Mouse (Mus musculus) liver, embryonic 14.5 days (tissue): ENCODE measurements around the gene Ccdc191. TPM values are rescaled to one million over a fixed set of nuclear protein-coding genes. Genes with fewer than 3 reads are reported as not detected.

Experiments used
- ATAC-seq: fragments of 200-750 bp; cut with Nextera tagmentation; 2 replicates; pipeline ENCODE4 v1.8.0; 2017; ENCODE audit warnings: moderate number of reproducible peaks, mild to moderate bottlenecking, moderate library complexity; ENCODE audit not compliant: insufficient read depth
- DNase-seq, 3 experiments: peaks; one replicate each; pipeline ENCODE4 v3.0.0-alpha.2; 2012 to 2013; ENCODE audit warnings: low read depth in 3 of 3, low spot score in 3 of 3
- H3K27ac ChIP-seq: fragments of 300-500 bp; sonication (generic); 2 replicates; pipeline ENCODE4 v1.5.1; 2014; ENCODE audit warnings: moderate library complexity, mild to moderate bottlenecking, control low read depth, inconsistent platforms
- H3K27me3 ChIP-seq: fragments of 300-500 bp; sonication (generic); 2 replicates; pipeline ENCODE4 v1.6.1; 2014; ENCODE audit warnings: mild to moderate bottlenecking, low read length, moderate library complexity; ENCODE audit not compliant: control insufficient read depth, insufficient read depth
- H3K36me3 ChIP-seq: fragments of 300-500 bp; sonication (generic); replicated peaks from 2 replicates; pipeline ENCODE4 v1.6.1; 2014; ENCODE audit warnings: low read depth; ENCODE audit not compliant: control insufficient read depth, insufficient read depth
- H3K4me1 ChIP-seq, 2 experiments: fragments of 200-500 bp in 1 of 2; fragments of 300-500 bp in 1 of 2; sonication (generic) in 1 of 2; replicated peaks; 2 replicates each; pipeline ENCODE4 v1.6.1; 2012 to 2014; ENCODE audit warnings: antibody characterized with exemption in 1 of 2, inconsistent platforms in 1 of 2, low read length in 1 of 2; ENCODE audit not compliant: control insufficient read depth in 2 of 2, insufficient read depth in 2 of 2
- H3K4me2 ChIP-seq: fragments of 300-500 bp; sonication (generic); 2 replicates; pipeline ENCODE4 v1.6.1; 2014; ENCODE audit warnings: low read depth, mild to moderate bottlenecking, control low read depth, moderate library complexity
- H3K4me3 ChIP-seq, 2 experiments: fragments of 200-500 bp in 1 of 2; fragments of 300-500 bp in 1 of 2; sonication (generic) in 1 of 2; 2 replicates each; pipeline ENCODE4 v1.5.1; 2012 to 2014; ENCODE audit warnings: low read depth in 2 of 2, low read length in 2 of 2, mild to moderate bottlenecking in 2 of 2, control low read depth in 1 of 2, inconsistent platforms in 1 of 2, moderate library complexity in 1 of 2; ENCODE audit not compliant: insufficient read depth in 1 of 2
- H3K9ac ChIP-seq: fragments of 300-500 bp; sonication (generic); replicated peaks from 2 replicates; pipeline ENCODE4 v1.6.1; 2014; ENCODE audit warnings: mild to moderate bottlenecking, control low read depth, moderate library complexity
- H3K9me3 ChIP-seq: fragments of 300-500 bp; sonication (generic); 2 replicates; pipeline ENCODE4 v1.6.1; 2016; ENCODE audit warnings: low read length, mixed read lengths; ENCODE audit not compliant: control insufficient read depth
- CTCF ChIP-seq: IDR thresholded peaks from 2 replicates; pipeline ENCODE4 v1.5.1; 2016; ENCODE audit warnings: antibody characterized with exemption, low read depth, control low read depth
- EP300 ChIP-seq: IDR thresholded peaks from 2 replicates; pipeline ENCODE4 v1.6.1; 2016; ENCODE audit warnings: antibody characterized with exemption, low read depth
- WGBS: fragments of 180-500 bp; shearing (Covaris S2); extraction: QIAGEN DNeasy Blood & Tissue Kit; methylation state at CpG from one replicate; pipeline ENCODE4 v1.1.7; 2014; ENCODE audit not compliant: insufficient replicate concordance; 5-methylcytosine and 5-hydroxymethylcytosine counted together
- polyA plus RNA-seq, 2 experiments: library from polyadenylated mRNA; depleted of rRNA in 1 of 2; stranded (reverse) in 1 of 2; unstranded in 1 of 2; fragments of >200 nt; fragmentation: Nextera tagmentation in 1 of 2; extraction: Ambion mirVana in 1 of 2; gene quantifications; 2 replicates each; pipeline versions ENCODE4 v1.2.1 to v1.2.3; 2012 to 2014

Gene Ccdc191
- polyA plus RNA-seq, 2 experiments: 0.92 to 1.8 TPM

GRCm38 (mm10) chr16:43963780-43964179, 74.2 kb downstream of the Ccdc191 start:
- Histone ChIP-seq H3K27ac (no peak overlapping the region), H3K4me1 (no peaks in the 10 kb centered on the region), H3K9ac (no peak overlapping the region), H3K36me3 (no peaks in the 10 kb centered on the region), H3K4me2 (no peak overlapping the region), H3K4me3 (no peak overlapping the region), H3K27me3 (no peaks in the 10 kb centered on the region), H3K9me3 (no peaks in the 10 kb centered on the region)
- WGBS: 68% methylated on average over 3 of the region's 3 CpGs
- TF ChIP-seq EP300 (no peak), CTCF (no peak)
- ATAC-seq (no peak), DNase-seq (no peak)

GRCm38 (mm10) chr16:43965781-43966389, 76.3 kb downstream of the Ccdc191 start:
- TF ChIP-seq CTCF (no peak), EP300 (no peak)
- H3K9me3 ChIP-seq: no peaks in the 10 kb centered on the region
- DNase-seq (no peak), ATAC-seq (no peak)
- no peak overlapping the region for H3K4me2 ChIP-seq
- H3K27ac ChIP-seq: no peak overlapping the region
- no peaks in the 10 kb centered on the region for H3K4me1 ChIP-seq
- no peak overlapping the region for H3K4me3 ChIP-seq
- no peaks in the 10 kb centered on the region for H3K27me3 ChIP-seq
- no peak overlapping the region for H3K9ac ChIP-seq
- H3K36me3 ChIP-seq: no peaks in the 10 kb centered on the region
- WGBS: 73% methylated on average over 13 of the region's 13 CpGs

GRCm38 (mm10) chr16:43970426-43970825, 80.8 kb downstream of the Ccdc191 start:
- no peak overlapping the region for H3K4me3 ChIP-seq
- H3K9me3 ChIP-seq: no peaks in the 10 kb centered on the region
- H3K36me3 ChIP-seq: no peaks in the 10 kb centered on the region
- WGBS: 54% methylated on average over 3 of the region's 3 CpGs
- no peak for TF ChIP-seq CTCF
- no peak for TF ChIP-seq EP300
- H3K4me2 ChIP-seq: no peak overlapping the region
- no peak for ATAC-seq
- H3K4me1 ChIP-seq: no peaks in the 10 kb centered on the region
- DNase-seq: no peak
- H3K27ac ChIP-seq: no peak overlapping the region
- H3K9ac ChIP-seq: no peak overlapping the region
- no peaks in the 10 kb centered on the region for H3K27me3 ChIP-seq

- no peaks in the 10 kb centered on the region for H3K27me3 ChIP-seq
- no peak overlapping the region for H3K4me3 ChIP-seq
- H3K9me3 ChIP-seq: no peaks in the 10 kb centered on the region
- no peak overlapping the region for H3K4me2 ChIP-seq
- H3K36me3 ChIP-seq: no peaks in the 10 kb centered on the region
- H3K27ac ChIP-seq: no peak overlapping the region
- TF ChIP-seq EP300 (no peak), CTCF (no peak)
- 83% methylated on average over 11 of the region's 11 CpGs for WGBS
- no peak for ATAC-seq
- H3K4me1 ChIP-seq: no peaks in the 10 kb centered on the region
- no peak overlapping the region for H3K9ac ChIP-seq
- no peak for DNase-seq
Measured at GRCm38 (mm10) chr16:43971189-43971588, 81.6 kb downstream of the Ccdc191 start.

GRCm38 (mm10) chr16:43971741-43972140, 82.1 kb downstream of the Ccdc191 start:
- no peak overlapping the region for H3K27ac ChIP-seq
- ATAC-seq (no peak), DNase-seq (no peak)
- H3K9ac ChIP-seq: no peak overlapping the region
- H3K9me3 ChIP-seq: no peaks in the 10 kb centered on the region
- H3K4me2 ChIP-seq: no peak overlapping the region
- no peaks in the 10 kb centered on the region for H3K4me1 ChIP-seq
- H3K4me3 ChIP-seq: no peak overlapping the region
- 77% methylated on average over 9 of the region's 9 CpGs for WGBS
- TF ChIP-seq CTCF: no peak
- no peak for TF ChIP-seq EP300
- no peaks in the 10 kb centered on the region for H3K36me3 ChIP-seq
- no peaks in the 10 kb centered on the region for H3K27me3 ChIP-seq
